Mouse (Mus musculus): Measurements from ENCODE around the gene Fasl. TPM values are rescaled to one million over a fixed set of nuclear protein-coding genes. Genes with fewer than 3 reads are reported as not detected.

Gene Fasl
- polyA plus RNA-seq, 1 experiment from 2014 or later = 0.17 TPM

DNA sequence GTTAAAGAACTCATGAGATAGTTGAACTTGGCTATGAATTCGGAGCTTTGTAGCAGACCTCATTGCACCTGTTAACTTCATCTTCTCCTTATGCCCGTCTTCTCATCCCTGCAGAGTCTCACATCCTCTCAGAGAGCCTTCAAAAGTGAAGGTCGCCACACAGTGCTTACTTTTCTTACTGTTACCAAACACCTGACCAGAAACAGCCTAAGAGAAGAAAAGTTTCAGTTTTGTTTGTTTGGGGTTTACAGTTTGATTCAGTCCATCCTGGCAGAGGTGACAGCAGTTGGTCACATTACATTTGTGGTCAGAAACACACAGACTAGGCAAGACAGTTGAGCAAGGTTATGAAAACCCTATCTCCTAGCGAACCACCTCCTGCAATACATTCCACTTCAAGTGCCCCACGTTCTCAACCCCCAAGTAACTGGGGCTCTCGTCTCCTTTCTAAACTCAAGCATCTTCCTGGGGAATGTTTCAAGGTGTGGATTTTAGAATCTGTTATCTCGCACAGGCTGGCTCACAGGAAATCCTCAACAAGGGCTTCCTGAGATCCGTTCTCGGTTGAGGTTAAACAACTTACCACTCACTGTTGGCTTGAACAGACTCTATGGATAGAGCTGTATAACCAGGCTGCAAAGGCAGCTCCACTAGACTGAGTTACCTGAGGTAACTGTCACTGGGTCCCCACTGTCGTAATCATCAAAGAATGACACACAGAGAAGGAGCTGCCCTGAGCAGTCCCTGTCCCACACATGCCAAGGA, 6.3 kb upstream of the Fasl start:
- H3K4me2 ChIP-seq (ENCODE audit: low read length) = no peak overlapping the region
- H3K4me3 ChIP-seq (ENCODE audit: low read depth, low read length) = no peak overlapping the region
- H3K4me1 ChIP-seq (ENCODE audit: control insufficient read depth, insufficient read depth, low read length) = no peaks in the 10 kb centered on the region
- H3K27ac ChIP-seq (ENCODE audit: low read depth, low read length) = no peak overlapping the region
- no peaks in the 10 kb centered on the region for H3K9me3 ChIP-seq (replicated peaks; ENCODE audit: control insufficient read depth, low read length)
- H3K27me3 ChIP-seq (replicated peaks; ENCODE audit: control insufficient read depth, insufficient read depth, low read length) = no peaks in the 10 kb centered on the region
- ATAC-seq = no peak
- no peak overlapping the region for H3K9ac ChIP-seq (ENCODE audit: low read length)
- DNase-seq (ENCODE audit: low spot score) = no peak
- H3K36me3 ChIP-seq (ENCODE audit: control insufficient read depth, insufficient read depth, low read length) = no peaks in the 10 kb centered on the region
- 88% methylated on average over 10 of the region's 10 CpGs for WGBS

DNA sequence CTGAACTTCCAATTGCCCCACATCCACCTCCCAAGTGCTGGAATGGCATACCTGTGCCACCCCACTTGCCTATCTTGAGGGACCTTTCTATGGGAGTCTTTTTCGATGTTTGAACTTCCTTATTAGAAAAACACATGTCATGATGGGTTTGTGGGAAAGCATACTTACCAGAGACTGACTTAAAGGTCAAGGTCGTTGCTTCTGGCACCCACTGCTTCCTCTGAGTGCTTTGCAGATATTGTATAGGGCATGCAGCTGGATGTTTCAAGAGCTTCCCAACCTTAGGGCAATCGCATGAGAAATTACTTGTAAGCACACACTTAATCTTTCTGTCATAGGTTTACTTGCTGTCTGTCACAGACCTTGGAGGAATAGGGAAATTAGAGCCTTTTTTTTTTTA, 5.0 kb upstream of the Fasl start:
- H3K27me3 ChIP-seq (replicated peaks; ENCODE audit: control insufficient read depth, insufficient read depth, low read length) = no peaks in the 10 kb centered on the region
- H3K4me2 ChIP-seq (ENCODE audit: low read length) = no peak overlapping the region
- ATAC-seq (no peak), DNase-seq (ENCODE audit: low spot score) (no peak)
- H3K36me3 ChIP-seq (ENCODE audit: control insufficient read depth, insufficient read depth, low read length) = no peaks in the 10 kb centered on the region
- H3K9ac ChIP-seq (ENCODE audit: low read length) = no peak overlapping the region
- H3K4me1 ChIP-seq (ENCODE audit: control insufficient read depth, insufficient read depth, low read length) = no peaks in the 10 kb centered on the region
- 86% methylated on average over 3 of the region's 3 CpGs for WGBS
- no peak overlapping the region for H3K27ac ChIP-seq (ENCODE audit: low read depth, low read length)
- H3K4me3 ChIP-seq (ENCODE audit: low read depth, low read length) = no peak overlapping the region
- H3K9me3 ChIP-seq (replicated peaks; ENCODE audit: control insufficient read depth, low read length) = no peaks in the 10 kb centered on the region

DNA sequence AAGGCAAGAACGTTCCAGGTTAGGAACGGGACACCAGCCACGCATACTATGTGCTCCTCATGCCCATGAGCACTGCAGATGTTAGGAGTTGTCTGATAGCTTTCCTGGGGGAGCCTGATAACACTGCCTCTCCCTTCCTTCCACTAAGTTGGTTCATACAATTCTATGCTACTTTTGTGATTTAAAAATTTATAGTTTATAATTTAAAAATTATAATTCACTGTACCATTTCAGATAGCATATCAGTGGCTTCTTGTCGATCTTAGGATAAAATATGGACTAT, 4.3 kb upstream of the Fasl start:
- no peak overlapping the region for H3K4me3 ChIP-seq (ENCODE audit: low read depth, low read length)
- 95% methylated on average over 4 of the region's 4 CpGs for WGBS

DNA sequence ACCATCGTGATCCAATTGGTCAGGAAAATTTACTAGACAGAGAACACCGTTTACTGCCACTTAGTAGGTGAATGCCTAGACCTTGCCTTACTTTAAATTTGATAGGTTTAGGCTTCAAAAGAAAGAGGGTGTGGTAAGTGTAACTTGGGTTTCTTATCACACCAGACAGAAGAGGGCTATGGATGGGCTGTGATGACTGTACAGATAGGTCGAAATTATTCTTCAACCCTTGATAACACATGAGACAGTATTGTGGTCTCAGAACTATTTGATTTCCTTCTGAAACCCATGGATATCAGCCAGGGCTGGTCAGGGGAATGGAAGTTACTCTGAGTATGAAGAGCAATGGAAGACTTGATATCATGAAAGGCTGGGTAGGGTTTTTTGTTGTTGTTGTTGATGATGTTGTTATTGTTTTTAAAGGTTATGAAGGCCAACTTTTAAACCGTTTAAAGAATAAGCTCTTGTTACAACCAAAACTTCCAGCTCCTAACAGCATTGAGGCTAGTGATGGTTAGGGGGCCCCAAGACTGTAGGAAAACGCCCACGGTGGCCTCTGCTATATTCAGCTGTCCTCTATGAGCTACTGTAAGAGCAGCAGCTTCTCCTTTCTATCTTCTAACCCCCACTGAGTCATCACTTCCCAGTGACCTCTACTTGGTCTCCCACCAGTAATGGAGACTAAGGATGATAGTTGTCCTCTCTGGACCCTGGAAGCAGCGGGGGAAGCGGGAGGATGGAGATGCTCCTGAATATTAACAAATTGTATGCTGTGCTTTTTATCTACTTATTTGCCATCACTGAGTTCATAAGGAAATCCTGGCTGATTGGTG, 3.8 kb upstream of the Fasl start:
- WGBS = 91% methylated on average over 8 of the region's 8 CpGs
- no peak for DNase-seq (ENCODE audit: low spot score)
- ATAC-seq = no peak
- no peak overlapping the region for H3K27ac ChIP-seq (ENCODE audit: low read depth, low read length)
- no peaks in the 10 kb centered on the region for H3K36me3 ChIP-seq (ENCODE audit: control insufficient read depth, insufficient read depth, low read length)
- no peak overlapping the region for H3K4me2 ChIP-seq (ENCODE audit: low read length)
- H3K4me1 ChIP-seq (ENCODE audit: control insufficient read depth, insufficient read depth, low read length) = no peaks in the 10 kb centered on the region
- H3K4me3 ChIP-seq (ENCODE audit: low read depth, low read length) = no peak overlapping the region
- H3K9ac ChIP-seq (ENCODE audit: low read length) = no peak overlapping the region
- H3K27me3 ChIP-seq (replicated peaks; ENCODE audit: control insufficient read depth, insufficient read depth, low read length) = no peaks in the 10 kb centered on the region
- H3K9me3 ChIP-seq (replicated peaks; ENCODE audit: control insufficient read depth, low read length) = no peaks in the 10 kb centered on the region

More for the DNA sequence above, 4.3 kb upstream of the Fasl start:
- Histone ChIP-seq H3K9me3 (replicated peaks; ENCODE audit: control insufficient read depth, low read length) (no peaks in the 10 kb centered on the region), H3K27me3 (replicated peaks; ENCODE audit: control insufficient read depth, insufficient read depth, low read length) (no peaks in the 10 kb centered on the region), H3K4me1 (ENCODE audit: control insufficient read depth, insufficient read depth, low read length) (no peaks in the 10 kb centered on the region), H3K36me3 (ENCODE audit: control insufficient read depth, insufficient read depth, low read length) (no peaks in the 10 kb centered on the region), H3K4me2 (ENCODE audit: low read length) (no peak overlapping the region), H3K9ac (ENCODE audit: low read length) (no peak overlapping the region), H3K27ac (ENCODE audit: low read depth, low read length) (no peak overlapping the region)
- DNase-seq (ENCODE audit: low spot score) = no peak
- no peak for ATAC-seq

DNA sequence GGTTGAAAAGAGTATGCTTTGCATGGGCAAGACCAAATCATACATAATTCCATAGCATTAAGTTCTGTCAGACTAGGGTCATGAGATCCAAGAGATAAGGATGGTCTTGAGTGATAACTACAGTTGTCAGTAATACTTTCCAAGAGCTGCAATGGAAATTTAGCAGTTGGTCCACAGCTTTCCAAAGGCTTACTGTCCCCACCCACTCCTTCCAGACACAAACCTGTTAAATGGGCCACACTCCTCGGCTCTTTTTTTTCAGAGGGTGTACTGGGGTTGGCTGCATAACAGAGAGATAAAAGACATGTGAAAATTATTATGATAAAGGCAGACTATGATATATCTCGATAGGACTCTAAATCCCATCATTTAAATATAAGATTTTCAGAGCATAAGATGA, 5.6 kb downstream of the Fasl start:
- Histone ChIP-seq H3K27me3 (replicated peaks; ENCODE audit: control insufficient read depth, insufficient read depth, low read length) (no peaks in the 10 kb centered on the region), H3K4me2 (ENCODE audit: low read length) (no peak overlapping the region), H3K27ac (ENCODE audit: low read depth, low read length) (no peak overlapping the region), H3K9me3 (replicated peaks; ENCODE audit: control insufficient read depth, low read length) (no peaks in the 10 kb centered on the region), H3K36me3 (ENCODE audit: control insufficient read depth, insufficient read depth, low read length) (no peaks in the 10 kb centered on the region), H3K4me1 (ENCODE audit: control insufficient read depth, insufficient read depth, low read length) (no peaks in the 10 kb centered on the region), H3K4me3 (ENCODE audit: low read depth, low read length) (no peak overlapping the region), H3K9ac (ENCODE audit: low read length) (no peak overlapping the region)
- ATAC-seq (no peak), DNase-seq (ENCODE audit: low spot score) (no peak)
- WGBS = 74% methylated on average over 2 of the region's 2 CpGs

DNA sequence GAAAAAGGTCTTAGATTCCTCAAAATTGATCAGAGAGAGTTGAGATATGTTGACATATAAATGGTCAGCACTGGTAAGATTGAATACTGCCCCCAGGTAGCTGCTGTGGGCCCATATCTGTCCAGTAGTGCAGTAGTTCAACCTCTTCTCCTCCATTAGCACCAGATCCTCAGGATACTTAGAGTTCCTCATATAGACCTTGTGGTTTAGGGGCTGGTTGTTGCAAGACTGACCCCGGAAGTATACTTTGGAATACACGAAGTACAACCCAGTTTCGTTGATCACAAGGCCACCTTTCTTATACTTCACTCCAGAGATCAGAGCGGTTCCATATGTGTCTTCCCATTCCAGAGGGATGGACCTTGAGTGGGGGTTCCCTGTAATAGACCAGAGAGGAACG, 6.7 kb downstream of the Fasl start:
- Histone ChIP-seq H3K36me3 (ENCODE audit: control insufficient read depth, insufficient read depth, low read length) (no peaks in the 10 kb centered on the region), H3K4me1 (ENCODE audit: control insufficient read depth, insufficient read depth, low read length) (no peaks in the 10 kb centered on the region), H3K4me2 (ENCODE audit: low read length) (no peak overlapping the region), H3K9me3 (replicated peaks; ENCODE audit: control insufficient read depth, low read length) (no peaks in the 10 kb centered on the region), H3K4me3 (ENCODE audit: low read depth, low read length) (no peak overlapping the region), H3K27me3 (replicated peaks; ENCODE audit: control insufficient read depth, insufficient read depth, low read length) (no peaks in the 10 kb centered on the region), H3K9ac (ENCODE audit: low read length) (no peak overlapping the region), H3K27ac (ENCODE audit: low read depth, low read length) (no peak overlapping the region)
- DNase-seq (ENCODE audit: low spot score) = no peak
- no peak for ATAC-seq
- 90% methylated on average over 5 of the region's 5 CpGs for WGBS

DNA sequence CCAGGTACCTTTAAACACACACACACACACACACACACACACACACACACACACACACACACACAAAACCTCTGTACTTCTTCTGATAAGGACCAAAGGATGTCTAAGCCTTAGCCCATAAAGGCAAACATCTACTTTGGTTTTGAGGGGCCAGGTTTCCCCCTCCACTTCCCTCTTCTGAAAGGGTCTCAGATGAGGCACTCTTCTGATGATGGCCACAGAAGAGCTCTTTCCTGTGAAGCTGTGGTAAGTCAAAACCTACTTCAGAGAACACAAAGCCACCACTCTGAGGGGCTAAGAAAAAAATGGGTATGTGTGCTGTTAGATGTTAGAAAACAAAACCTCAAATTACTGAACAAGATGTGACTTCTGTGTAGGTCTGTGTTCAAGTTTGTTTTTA, 9.2 kb downstream of the Fasl start:
- Histone ChIP-seq H3K27me3 (replicated peaks; ENCODE audit: control insufficient read depth, insufficient read depth, low read length) (no peaks in the 10 kb centered on the region), H3K36me3 (ENCODE audit: control insufficient read depth, insufficient read depth, low read length) (no peaks in the 10 kb centered on the region), H3K4me3 (ENCODE audit: low read depth, low read length) (no peak overlapping the region), H3K9ac (ENCODE audit: low read length) (no peak overlapping the region), H3K27ac (ENCODE audit: low read depth, low read length) (no peak overlapping the region), H3K9me3 (replicated peaks; ENCODE audit: control insufficient read depth, low read length) (no peaks in the 10 kb centered on the region), H3K4me2 (ENCODE audit: low read length) (no peak overlapping the region), H3K4me1 (ENCODE audit: control insufficient read depth, insufficient read depth, low read length) (no peaks in the 10 kb centered on the region)
- DNase-seq (ENCODE audit: low spot score) (no peak), ATAC-seq (no peak)

DNA sequence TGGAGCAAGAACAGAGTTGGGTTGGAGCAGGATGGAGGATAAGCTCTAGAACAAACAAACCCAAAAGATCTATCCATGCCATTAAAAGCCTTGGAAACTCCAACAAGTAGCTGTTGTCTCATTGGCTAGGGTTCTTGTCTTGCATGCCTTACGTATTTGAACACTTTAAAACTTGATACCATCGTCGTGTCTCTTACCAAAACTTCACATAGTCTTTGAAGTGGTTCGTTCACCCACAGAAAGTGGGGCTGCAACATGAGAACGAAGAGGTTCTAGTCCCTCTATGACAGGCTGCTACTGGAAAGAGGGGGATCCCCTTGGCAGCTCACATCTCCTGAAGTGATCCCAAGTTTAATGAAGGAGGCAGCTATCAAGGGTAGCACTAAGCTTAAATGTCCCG, 13.1 kb downstream of the Fasl start:
- no peak for ATAC-seq

DNA sequence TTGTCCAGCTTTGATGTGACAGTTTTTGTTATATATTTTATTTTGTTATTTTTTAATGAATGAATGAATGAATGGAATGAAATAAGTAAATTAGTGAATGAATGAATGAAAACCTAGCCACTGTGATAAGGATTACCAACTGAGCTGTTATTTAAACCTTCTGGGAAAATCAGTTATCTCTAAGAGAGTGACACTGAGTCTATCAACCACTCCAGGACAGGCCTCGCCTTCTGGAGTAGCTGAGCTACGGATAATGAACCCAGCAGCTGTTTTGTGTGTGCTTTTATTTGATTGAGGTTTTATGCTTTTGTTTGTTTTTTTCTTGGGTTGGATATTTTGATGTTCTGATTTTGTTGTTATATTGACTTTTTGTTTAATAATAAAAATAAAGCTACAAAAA, 17.0 kb downstream of the Fasl start:
- H3K9me3 ChIP-seq (replicated peaks; ENCODE audit: control insufficient read depth, low read length) = no peaks in the 10 kb centered on the region
- no peak overlapping the region for H3K4me3 ChIP-seq (ENCODE audit: low read depth, low read length)
- ATAC-seq = no peak
- H3K36me3 ChIP-seq (ENCODE audit: control insufficient read depth, insufficient read depth, low read length) = no peaks in the 10 kb centered on the region
- no peak overlapping the region for H3K4me2 ChIP-seq (ENCODE audit: low read length)
- no peak overlapping the region for H3K9ac ChIP-seq (ENCODE audit: low read length)
- H3K27me3 ChIP-seq (replicated peaks; ENCODE audit: control insufficient read depth, insufficient read depth, low read length) = no peaks in the 10 kb centered on the region
- no peak for DNase-seq (ENCODE audit: low spot score)
- WGBS = 74% methylated on average over 2 of the region's 2 CpGs
- no peak overlapping the region for H3K27ac ChIP-seq (ENCODE audit: low read depth, low read length)
- H3K4me1 ChIP-seq (ENCODE audit: control insufficient read depth, insufficient read depth, low read length) = no peaks in the 10 kb centered on the region

More for the DNA sequence above, 13.1 kb downstream of the Fasl start:
- no peaks in the 10 kb centered on the region for H3K9me3 ChIP-seq (replicated peaks; ENCODE audit: control insufficient read depth, low read length)
- H3K36me3 ChIP-seq (ENCODE audit: control insufficient read depth, insufficient read depth, low read length) = no peaks in the 10 kb centered on the region
- no peaks in the 10 kb centered on the region for H3K4me1 ChIP-seq (ENCODE audit: control insufficient read depth, insufficient read depth, low read length)
- no peak for DNase-seq (ENCODE audit: low spot score)
- no peaks in the 10 kb centered on the region for H3K27me3 ChIP-seq (replicated peaks; ENCODE audit: control insufficient read depth, insufficient read depth, low read length)
- H3K9ac ChIP-seq (ENCODE audit: low read length) = no peak overlapping the region
- no peak overlapping the region for H3K4me2 ChIP-seq (ENCODE audit: low read length)
- no peak overlapping the region for H3K4me3 ChIP-seq (ENCODE audit: low read depth, low read length)
- 84% methylated on average over 6 of the region's 6 CpGs for WGBS
- no peak overlapping the region for H3K27ac ChIP-seq (ENCODE audit: low read depth, low read length)
